Mouse (Mus musculus): ENCODE results near the gene Sox6.
"Not testable (repeated sequence)": the region's sequence is repeated elsewhere in the genome, so short reads cannot be mapped to it uniquely, and the experiment has no call there.

The Sox6 gene

DNA sequence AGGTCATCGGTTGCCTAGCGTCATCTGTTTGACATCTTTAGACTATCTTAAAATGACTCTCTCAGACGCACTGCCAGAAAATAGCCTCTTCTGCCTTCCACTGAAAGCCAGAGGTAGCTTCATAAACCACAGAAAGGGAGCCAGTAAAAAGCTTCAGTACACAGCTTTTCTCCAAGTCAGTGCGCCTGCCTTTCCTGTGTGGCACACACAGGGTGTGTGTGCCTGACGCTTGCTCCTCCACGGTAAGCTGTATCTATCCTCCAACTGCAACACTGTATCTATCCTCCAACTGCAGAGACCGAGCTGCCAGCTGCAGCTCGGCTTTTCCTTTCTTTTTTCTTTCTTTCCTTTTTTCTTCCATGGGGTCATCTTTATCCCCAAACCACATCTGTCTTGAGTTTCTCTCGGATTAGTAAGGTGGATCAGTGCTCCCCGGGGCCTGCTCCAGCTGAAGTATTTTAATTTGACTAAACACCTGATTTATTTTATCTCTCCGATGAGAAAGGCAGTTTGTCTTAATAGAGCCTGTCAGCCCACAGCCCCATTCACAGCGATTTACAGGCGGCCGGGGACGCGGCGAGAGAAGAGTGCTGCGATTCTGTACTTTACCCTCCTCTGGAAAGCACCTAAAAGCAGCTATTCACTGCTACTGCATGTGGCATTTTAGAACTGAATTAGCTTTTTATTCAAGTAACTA is 371.8 kb downstream of the Sox6 start:
- DNase-seq (ENCODE audit: low read depth, low spot score) = no peak

DNA sequence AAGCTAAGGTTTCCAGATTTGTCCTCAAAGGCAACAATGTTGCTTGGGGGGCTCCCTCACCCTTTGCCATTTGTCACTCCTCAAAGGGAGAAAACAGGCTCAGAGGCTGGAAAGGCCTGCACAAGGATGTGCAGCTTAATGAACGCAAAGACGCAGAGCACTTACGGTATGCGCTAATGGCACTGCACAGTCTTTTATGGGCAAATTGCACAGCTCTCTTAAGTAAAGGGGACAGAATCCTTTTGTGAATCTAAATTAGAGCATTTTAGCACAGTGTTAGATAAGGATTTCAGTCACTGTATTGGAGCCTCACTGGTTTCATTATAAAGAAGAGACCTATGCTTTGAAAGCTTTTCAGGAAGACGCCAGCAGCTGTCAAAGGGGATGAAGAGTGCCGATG is 375.2 kb downstream of the Sox6 start:
- DNase-seq (ENCODE audit: low read depth, low spot score) = no peak

DNA sequence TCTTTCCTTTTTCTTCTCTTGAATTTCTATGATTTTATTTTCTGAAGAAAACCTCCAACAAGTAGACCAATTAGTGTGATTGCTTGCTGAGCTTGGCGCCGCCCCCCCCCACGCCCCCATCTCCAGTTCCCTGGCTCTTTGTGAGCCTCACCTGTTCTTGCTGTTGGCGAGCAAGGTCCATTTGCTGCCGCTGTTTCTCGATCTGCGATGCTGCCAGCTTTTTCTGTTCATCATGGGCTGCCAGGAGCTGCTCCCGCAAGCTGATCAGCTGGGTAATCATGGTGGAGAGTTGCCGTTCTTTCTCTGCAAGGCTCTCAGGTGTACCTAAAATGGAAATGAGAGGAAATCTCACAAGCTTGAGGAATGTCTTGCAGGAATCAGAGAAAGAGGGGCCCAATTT is 376.5 kb downstream of the Sox6 start:
- DNase-seq (ENCODE audit: low read depth, low spot score) = no peak

DNA sequence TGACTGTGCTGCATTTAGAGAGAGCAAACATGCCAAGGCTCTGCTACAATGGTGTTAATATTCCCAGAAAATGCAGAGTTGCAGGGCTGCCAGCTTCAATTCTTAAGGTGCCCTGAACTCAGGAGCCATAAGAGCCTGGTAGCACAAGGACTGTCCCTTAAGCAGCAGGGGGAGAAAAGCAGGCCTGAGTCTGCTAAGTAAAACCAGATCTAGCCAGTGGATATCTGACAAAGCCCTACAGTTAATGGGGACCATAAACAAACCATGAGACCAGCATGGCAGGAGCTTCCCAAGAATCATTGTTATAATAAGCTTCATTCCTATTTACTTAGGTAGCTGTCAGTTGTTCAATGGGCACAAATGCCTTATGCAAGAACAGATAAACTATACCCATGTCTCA is 391.9 kb downstream of the Sox6 start:
- no peak for DNase-seq (ENCODE audit: low read depth, low spot score)

DNA sequence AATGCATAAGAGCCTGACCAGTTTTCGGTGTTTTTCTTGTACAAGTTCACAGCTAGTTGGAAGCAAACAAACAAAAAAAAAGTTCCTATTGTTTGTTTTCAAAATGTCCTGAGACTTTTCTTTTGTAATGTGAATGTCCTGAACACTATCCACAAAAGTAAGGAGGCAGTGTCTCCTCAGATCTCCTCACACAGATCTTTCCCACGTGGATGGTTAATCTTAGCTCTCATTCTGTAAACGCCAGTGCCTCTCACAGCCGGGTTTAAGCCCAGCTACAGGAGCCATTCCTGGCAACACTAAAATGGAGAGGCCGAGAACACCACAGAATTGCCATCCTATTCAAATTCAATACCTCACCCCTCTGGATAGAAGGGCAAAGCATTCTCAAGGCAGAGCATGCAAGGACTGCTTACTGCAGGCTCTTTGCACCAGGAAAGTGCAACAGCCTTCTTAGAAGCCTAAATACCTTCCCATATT is 392.6 kb downstream of the Sox6 start:
- no peak for DNase-seq (ENCODE audit: low read depth, low spot score)

DNA sequence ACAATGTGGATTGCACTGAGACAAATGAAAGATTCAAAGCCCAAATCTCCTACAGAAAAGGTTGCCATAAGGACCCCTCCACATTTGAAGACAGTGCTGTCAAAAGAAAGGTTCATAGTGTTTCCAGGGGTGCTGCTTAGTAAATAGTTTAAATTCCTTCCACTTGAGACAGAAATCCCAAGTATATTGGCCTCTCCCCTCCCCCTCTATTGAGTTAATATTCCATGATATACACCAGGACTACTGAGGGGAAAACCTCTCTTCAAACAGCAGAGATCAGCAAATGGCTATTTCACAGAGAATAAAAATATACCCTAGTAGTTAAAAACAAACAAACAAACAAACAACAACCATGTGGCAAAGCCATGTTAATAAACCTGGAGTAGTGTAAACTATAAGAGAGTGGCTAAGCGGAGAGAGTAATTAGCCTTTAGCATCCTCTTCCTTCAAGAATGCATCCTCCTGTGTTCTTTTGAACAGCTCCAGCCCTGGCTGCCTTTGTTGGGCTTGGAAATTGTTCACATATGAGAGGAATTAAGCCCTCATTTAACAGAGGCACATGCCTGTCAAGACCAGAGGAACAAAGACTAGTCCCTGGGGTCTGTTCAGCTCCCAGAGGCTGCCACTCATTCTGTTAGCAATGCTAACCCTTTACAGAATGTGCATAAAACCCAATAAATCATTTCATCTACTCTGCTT is 393.2 kb downstream of the Sox6 start:
- DNase-seq (ENCODE audit: low read depth, low spot score) = no peak

DNA sequence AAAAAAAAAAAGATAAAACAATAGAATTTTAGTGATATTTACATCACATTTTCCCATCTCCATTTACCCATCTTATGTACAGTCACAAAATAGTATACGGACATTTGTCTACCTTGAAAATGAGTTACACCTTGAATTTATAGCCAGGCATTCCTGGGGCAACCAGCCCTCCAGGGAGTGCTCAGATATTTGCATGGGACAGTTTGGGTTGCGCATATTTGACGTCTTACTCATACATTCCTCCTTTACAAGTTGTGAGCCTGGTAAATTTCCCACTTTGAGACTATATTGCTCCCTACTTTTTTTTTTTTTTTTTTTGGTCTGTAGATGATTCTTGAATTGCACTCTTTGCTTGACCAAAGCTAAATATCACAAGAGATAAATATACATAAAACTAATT is 407.9 kb downstream of the Sox6 start:
- DNase-seq (ENCODE audit: low read depth, low spot score) = no peak

DNA sequence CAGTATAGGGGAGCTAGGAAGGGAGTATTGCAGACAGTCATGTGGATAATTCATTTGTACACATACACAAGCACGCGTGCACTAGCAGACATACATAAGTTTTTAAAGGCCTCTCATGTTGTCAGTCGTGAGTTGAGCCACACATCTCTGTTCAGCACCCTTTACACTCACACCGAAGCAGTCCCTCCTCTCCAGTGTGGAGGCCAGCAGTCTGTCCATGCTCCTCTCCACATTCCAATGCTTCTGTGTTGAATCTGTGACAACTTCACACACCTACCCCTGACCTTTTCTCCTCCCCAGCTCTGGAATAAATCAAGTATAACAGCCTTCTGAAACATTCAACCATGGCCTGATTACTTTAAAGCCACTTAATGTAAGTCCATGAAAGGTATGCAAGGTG is 408.3 kb downstream of the Sox6 start:
- DNase-seq (ENCODE audit: low read depth, low spot score) = no peak

DNA sequence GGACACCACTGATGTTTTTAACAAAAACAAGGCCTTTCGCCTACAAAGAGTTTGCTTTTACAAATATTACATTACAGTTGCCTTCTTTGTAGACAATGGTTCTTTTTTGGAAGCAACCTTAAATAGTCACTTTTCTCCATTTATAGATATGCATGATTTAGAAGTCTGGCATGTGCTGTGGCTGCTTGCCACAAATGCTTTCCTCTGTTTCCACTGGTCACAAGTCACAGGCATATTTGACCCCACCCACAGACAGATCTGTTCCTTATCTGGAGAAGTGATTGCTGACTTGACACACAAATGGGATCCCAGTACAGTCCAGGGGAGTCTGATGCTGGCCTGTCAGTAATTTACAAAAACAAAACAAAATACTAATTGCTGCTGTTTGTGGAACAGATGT is 409.8 kb downstream of the Sox6 start:
- DNase-seq (ENCODE audit: low read depth, low spot score) = no peak

DNA sequence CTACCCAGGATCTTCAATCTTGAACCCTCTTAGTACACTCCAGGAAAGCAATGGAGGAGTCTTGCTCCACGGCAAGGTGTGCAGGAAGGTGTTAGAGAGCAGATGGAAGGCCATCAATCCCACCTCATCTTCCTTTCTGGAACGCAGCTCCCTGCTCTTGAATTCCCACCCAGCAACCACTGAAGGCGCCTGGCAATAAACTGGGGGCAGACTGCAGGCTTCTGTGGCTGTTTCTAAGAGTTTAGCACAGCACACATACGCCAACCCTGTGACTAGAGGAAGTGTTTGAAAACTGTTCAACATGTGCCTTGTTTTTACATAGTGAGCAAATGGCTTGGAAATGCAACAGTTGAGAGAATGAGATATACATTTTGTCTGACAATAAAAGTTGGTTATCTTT is 412.6 kb downstream of the Sox6 start:
- no peak for DNase-seq (ENCODE audit: low read depth, low spot score)

DNA sequence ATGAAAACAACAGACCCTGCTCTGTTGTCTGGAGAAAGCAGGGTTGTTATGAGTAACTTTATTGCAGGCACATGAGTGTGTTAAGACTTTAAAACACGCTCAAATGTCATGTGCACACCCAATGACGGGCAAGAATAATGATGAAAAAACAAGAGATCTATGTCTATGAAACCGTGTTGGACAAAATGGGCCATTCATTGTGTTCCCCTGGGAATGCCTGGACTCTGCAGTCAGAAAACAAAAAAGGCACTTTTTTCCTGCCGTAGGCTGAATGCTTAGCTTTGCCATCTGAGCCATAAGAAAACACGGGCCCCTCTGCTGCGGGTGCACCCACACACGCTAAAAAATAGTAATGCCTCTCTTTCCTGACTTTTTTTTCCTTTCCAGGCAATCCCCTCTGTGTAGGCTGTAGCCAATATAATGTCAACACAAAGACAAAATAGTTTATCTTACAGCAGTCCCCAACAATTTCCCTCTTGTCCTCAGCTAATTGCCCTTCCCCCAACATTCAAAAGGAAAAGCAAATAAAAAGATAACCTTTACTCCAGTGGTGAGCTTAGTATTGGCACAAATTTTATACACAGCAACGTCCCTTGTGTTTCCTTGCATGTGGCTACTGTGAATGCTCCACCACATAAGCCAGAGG is 413.6 kb downstream of the Sox6 start:
- peak; percentile 16 for DNase-seq (ENCODE audit: low read depth, low spot score)

DNA sequence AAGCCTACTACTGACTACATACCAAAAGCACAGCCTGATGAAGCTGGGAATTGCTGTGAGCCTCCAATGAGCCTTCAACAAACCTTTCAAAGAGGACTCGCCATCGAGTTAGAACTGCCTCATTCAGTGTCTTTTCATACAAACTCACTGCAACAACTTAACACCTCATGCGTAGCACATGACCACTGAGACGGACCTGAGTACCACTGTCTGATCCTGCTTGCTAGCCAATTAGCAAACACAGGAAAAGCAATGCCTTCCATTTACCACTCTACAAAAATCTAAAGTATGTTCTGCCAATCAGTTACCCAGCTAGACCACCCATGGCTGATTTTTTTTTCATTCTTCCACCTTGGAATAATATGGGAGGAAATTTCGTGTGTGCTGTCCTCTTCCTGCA is 414.1 kb downstream of the Sox6 start:
- DNase-seq (ENCODE audit: low read depth, low spot score) = no peak

DNA sequence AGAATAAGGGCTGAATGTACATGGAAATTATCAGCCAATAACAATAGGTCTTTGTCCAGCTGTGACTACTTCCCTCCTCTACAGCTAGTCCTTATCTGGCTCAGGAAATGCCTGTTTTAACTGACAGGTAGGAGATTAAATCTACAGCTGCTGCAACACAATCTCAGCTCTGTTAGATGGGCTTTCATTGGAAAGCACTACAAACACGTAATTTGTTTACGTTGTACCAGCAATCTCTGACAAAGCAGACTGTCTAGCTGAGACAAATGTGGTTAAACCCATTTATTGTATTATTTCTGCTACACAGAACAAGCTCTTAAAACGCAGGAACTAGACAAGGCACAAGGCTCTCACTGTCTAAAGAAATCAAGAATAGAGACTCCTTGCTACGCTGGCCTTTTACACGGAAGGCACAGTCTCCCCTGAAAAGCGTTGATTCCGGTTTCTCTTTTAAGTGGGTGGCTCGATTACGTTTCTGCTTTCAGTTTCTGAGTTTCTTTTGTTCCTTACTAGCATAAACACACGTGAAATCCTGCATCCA is 422.8 kb downstream of the Sox6 start:
- DNase-seq (ENCODE audit: low read depth, low spot score) = no peak

DNA sequence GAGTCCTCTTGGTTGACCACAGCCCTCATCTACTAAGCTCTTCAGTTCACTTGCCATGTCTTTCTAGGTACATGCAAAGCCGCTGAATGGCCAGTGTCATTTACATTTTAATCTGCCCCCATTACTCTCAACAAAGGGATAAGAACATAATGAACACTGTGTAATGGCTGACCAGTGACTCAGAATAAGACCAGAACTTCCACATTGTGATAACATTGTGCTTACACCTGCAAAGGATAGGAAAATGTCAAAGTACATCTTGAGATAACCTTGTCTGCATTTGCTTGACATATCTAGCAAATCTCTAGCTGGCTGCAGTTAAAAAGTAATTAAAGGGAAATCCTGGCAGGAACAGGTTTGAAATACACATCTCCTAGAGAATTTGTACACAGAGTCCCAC is 431.1 kb downstream of the Sox6 start:
- no peak for DNase-seq (ENCODE audit: low read depth, low spot score)

DNA sequence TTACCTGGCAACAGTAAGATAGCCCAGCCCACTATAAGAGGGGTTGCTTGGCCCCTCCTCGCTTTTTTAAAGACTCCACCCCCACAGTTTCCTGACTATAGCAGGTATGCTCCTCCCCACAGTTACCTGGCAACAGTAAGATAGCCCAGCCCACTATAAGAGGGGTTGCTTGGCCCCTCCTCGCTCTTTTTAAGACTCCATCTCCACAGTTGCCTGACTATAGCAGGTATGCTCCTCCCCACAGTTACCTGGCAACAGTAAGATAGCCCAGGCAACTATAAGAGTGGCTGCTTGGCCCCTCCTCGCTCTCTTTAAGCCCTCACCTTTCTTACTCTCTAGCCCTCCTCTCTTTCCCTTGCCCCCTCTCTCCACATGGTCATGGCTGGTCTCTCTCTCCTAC is 432.5 kb downstream of the Sox6 start:
- DNase-seq (ENCODE audit: low read depth, low spot score) = not testable (repeated sequence)

DNA sequence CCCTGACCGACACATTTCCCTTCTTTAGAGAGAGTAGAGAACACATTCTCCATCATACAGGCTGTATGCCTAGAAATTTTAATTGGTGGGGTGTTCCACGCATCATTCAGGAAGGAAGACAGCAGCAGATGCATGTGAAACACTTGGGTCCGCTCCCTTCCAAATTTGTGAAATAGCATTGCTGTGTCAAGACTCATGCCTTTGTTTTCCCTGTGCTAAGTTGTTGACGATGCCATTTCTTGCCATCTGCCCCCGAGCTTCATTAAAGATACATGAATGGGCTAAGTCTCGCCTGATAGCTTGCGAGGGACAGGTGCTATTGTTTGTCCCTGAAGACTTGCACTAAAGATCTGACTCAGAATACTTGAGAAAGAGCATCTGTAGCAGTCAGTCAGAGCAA is 433.7 kb downstream of the Sox6 start:
- DNase-seq (ENCODE audit: low read depth, low spot score) = no peak

DNA sequence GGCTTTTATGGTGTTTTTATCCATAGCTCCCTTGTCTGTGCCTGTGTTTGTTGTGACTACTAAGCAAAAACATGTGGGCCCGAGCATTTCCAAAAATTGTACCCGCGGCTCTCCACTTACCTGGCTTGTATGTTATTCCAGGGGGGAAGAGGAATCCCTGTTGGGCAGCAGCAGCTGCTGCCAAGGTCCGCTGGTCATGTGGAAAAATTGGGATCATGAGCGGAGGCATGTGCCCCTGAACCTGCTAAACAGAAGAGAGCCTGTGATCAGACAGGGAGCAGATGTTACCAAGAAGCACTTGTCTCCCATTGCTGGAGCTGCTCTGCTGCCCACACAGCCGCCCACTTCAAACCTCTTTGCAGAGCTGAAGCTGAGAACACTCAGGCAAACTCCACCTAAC is 441.2 kb downstream of the Sox6 start:
- peak; percentile 32 for DNase-seq (ENCODE audit: low read depth, low spot score)

DNA sequence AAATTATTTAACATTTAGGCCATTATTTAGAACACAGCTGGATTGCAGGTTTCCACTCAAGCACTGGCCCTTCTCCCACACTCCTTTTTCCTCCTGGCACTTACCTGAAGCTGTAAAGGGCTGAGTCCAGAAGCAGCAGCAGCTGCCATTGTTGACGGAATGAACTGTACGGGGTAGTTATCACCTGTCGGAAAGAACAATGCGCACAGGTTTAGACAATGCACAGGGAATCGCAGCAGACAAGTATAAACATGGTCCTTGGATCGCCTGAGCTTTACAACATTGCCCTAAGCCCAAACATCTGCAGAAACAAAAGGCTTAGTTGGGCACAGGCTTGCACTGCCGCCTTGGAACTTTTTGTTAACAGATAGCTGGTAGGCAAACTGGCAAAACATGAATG is 458.1 kb downstream of the Sox6 start:
- DNase-seq (ENCODE audit: low read depth, low spot score) = no peak

DNA sequence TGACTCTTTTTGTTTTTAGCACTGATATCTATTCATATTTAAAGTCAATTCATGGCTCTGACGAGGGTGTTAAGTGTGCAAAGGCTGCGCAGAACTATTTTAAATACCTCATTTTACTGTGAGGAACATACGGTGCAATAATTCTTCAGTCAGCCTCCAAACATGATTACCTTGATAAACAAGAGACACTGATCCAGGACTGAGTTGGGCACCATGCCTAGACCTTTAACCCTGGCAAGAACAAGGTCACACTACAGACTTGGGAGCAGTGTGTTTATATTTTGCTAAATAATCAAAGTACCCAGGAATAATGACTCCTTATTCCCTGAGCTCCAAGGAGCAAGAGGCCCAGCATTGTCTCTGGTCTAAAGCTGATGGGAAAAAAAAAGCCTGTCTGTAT is 458.8 kb downstream of the Sox6 start:
- DNase-seq (ENCODE audit: low read depth, low spot score) = no peak

DNA sequence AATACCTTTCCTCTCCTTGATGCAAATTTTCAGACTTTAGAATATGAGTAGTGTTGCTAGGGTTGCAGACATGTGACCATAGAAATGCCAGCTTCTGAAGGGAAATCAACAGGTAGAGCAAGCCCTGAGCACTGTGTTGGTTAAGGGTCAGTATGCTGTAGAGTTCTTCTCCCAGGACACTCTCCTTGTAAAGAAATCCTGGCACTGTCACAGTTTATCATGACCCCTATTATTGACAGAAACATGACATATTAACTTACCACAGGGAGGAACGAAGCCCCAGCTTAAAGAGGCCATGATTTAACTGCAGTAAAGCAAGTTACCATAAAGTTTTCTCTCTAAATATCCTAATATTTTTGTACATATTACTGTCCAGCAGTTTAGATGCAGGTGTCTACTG is 462.2 kb downstream of the Sox6 start:
- DNase-seq (ENCODE audit: low read depth, low spot score) = no peak

DNA sequence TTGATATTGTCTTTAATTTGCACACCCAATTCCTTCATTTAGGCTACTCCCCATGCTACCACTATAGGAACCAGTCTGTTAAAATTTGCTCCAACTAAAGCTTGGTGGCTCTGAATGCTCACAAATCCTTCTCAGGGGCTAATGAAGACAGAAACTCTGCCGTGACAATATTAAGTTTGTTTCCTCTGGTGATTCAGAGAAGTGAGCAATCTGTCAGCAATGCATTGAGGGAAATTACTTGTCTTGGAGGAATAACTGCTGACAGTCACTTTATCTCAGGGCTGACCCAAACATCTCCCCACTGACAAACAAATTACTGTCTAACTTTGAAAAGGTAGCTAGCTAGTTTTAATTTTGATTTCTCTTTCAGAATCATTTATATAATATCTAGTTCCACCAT is 463.8 kb downstream of the Sox6 start:
- DNase-seq (ENCODE audit: low read depth, low spot score) = no peak

DNA sequence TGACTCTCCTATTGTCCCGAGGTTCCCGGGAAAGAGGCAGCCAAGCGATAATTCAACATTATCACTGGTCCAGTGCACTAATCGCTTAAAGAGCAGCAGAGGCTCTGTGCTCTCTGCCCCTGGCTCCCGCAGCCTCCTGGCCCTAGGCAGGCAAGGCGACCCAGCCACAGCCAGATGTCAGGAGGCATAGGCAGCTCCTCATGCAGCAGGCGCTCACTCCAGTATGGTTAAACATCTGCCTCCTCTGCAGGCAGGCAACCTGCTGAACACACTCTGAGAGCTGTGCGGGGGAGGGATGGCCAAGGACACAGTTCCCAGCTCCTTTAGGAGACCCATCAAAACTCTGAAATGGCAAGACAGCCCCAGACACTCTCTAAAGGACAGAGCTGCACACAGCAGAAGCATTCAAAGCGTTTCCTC is 469.8 kb downstream of the Sox6 start:
- no peak for DNase-seq (ENCODE audit: low read depth, low spot score)

DNA sequence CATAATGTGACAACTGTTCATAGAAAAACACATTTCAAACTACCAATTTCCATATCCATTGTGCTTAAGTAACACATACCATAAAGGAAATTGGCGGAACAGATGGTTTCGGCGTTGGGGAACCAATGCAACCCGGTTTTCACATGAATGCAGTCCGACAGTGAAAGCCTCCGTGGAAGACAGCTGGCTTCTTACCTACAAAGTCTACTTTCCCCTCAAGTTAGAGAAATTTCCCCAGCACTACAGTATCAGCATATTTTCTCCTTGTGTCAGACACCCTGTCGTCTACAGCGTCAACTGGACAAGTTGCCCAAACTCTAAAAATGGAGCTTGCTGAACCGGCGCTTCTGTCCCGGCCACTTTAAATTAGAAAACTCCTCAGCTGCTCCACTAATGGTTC is 470.3 kb downstream of the Sox6 start:
- DNase-seq (ENCODE audit: low read depth, low spot score) = no peak
